In the genomic region with DNA sequence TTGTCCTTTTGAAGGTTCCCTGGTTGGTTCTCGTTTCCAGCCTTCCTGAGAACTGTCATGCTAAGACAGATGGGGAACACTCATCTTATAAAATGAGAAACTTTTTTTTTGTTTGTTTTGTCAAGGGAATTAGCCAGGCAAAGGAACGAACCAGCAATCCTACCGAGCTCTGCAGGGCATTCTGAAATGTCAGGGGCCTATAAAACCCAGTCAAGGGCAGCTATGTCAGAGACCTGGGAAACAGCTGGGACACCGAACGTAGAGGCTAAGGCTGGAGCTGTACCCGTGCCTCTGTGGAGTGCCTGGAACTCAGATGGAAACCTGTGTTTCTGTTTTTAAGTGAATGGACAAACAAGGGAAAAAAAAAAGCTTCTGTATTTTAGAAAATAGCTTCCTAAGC, we compare ENCODE assay signal across 25 mouse cellular contexts. TPM values are rescaled to one million over a fixed set of nuclear protein-coding genes. Genes with fewer than 3 reads are reported as not detected.
"Had no signal": no experiment of that assay in that cellular context is flagged by ENCODE, and none has a peak within 500 bp of the region (broad histone marks: within the 10 kb centered on the region; RNA-seq: fewer than 3 reads in every experiment).

No protein-coding gene starts in this region.

- ATAC-seq: liver, postnatal 0 days; lung, postnatal 0 days; midbrain, embryonic 15.5 days had no signal

- H3K4me3 ChIP-seq: limb, embryonic 12.5 days; limb, embryonic 15.5 days; midbrain, embryonic 12.5 days; midbrain, embryonic 15.5 days; neural tube, embryonic 12.5 days; neural tube, embryonic 15.5 days had no signal

- H3K4me2 ChIP-seq: limb, embryonic 12.5 days; limb, embryonic 15.5 days; liver, embryonic 11.5 days; lung, embryonic 14.5 days; midbrain, embryonic 12.5 days; midbrain, embryonic 15.5 days; neural tube, embryonic 12.5 days; neural tube, embryonic 15.5 days had no signal

- H3K27ac ChIP-seq: limb, embryonic 12.5 days; limb, embryonic 15.5 days; liver, embryonic 14.5 days; macrophage; midbrain, embryonic 12.5 days; midbrain, embryonic 15.5 days; neural tube, embryonic 12.5 days; neural tube, embryonic 15.5 days had no signal

- DNase-seq: kidney, adult 2 months; kidney, postnatal 14 days; kidney, postnatal 4 days; left cerebral cortex, postnatal 4 days; liver, postnatal 0 days; lung, embryonic 14.5 days; right cerebral cortex, adult 18-20 months; right cerebral cortex, postnatal 14 days; right cerebral cortex, postnatal 4 days; thymus, postnatal 25 days had no signal

- H3K9me3 ChIP-seq: limb, embryonic 12.5 days; limb, embryonic 15.5 days; midbrain, embryonic 12.5 days; midbrain, embryonic 15.5 days; neural tube, embryonic 12.5 days; neural tube, embryonic 15.5 days had no signal

- H3K4me1 ChIP-seq: limb, embryonic 15.5 days; midbrain, embryonic 12.5 days; midbrain, embryonic 15.5 days; neural tube, embryonic 12.5 days; neural tube, embryonic 15.5 days had no signal

- H3K27me3 ChIP-seq: limb, embryonic 12.5 days; limb, embryonic 15.5 days; midbrain, embryonic 12.5 days; midbrain, embryonic 15.5 days; neural tube, embryonic 12.5 days; neural tube, embryonic 15.5 days had no signal

- H3K36me3 ChIP-seq: limb, embryonic 12.5 days; limb, embryonic 15.5 days; midbrain, embryonic 12.5 days; midbrain, embryonic 15.5 days; neural tube, embryonic 12.5 days; neural tube, embryonic 15.5 days had no signal

- H3K9ac ChIP-seq: limb, embryonic 12.5 days; limb, embryonic 15.5 days; liver, embryonic 14.5 days; liver, postnatal 0 days; lung, embryonic 14.5 days; midbrain, embryonic 12.5 days; midbrain, embryonic 15.5 days; neural tube, embryonic 12.5 days; neural tube, embryonic 15.5 days had no signal

RNA-seq across cellular contexts. Expression of gene Bhmt, which starts 8.9 kb away (rescaled TPM):
- total RNA-seq: layer of hippocampus, adult 18-20 months; left cerebral cortex, adult 8-10 months; left cerebral cortex, postnatal 4 days; megakaryocyte, adult 5-6 weeks had no signal
- polyA plus RNA-seq: limb, embryonic 12.5 days; lung, embryonic 14.5 days; macrophage; neural tube, embryonic 12.5 days had no signal

RNA-seq across cellular contexts. Expression of gene Bhmt2, which starts 45.2 kb away (rescaled TPM):
- total RNA-seq: megakaryocyte, adult 5-6 weeks had no signal
- polyA plus RNA-seq: limb, embryonic 12.5 days; limb, embryonic 15.5 days; lung, embryonic 14.5 days; lung, postnatal 0 days; macrophage; midbrain, embryonic 12.5 days; neural tube, embryonic 12.5 days; neural tube, embryonic 15.5 days; stomach, embryonic 14.5 days; thymus, postnatal 0 days had no signal

RNA-seq across cellular contexts. Expression of gene Dmgdh, which starts 45.4 kb away (rescaled TPM):
- total RNA-seq: megakaryocyte, adult 5-6 weeks had no signal
- polyA plus RNA-seq: limb, embryonic 12.5 days; lung, embryonic 14.5 days; lung, postnatal 0 days; macrophage; midbrain, embryonic 12.5 days; stomach, embryonic 14.5 days; thymus, postnatal 0 days had no signal
